Mouse (Mus musculus) heart, embryonic 12.5 days (tissue): Measurements from ENCODE around the gene Baz2a. TPM values are rescaled to one million over a fixed set of nuclear protein-coding genes. Genes with fewer than 3 reads are reported as not detected.
"Not testable (repeated sequence)": the region's sequence is repeated elsewhere in the genome, so short reads cannot be mapped to it uniquely, and the experiment has no call there.

Experiments used
- ATAC-seq: fragments of 200-750 bp; cut with Nextera tagmentation; 2 replicates; pipeline ENCODE4 v1.8.0; 2017; ENCODE audit warnings: moderate TSS enrichment, moderate library complexity; ENCODE audit not compliant: insufficient number of reproducible peaks, low FRiP score
- H3K27ac ChIP-seq: fragments of 300-500 bp; sonication (generic); 2 replicates; pipeline ENCODE4 v1.5.1; 2016; ENCODE audit warnings: mild to moderate bottlenecking, moderate library complexity; ENCODE audit not compliant: poor library complexity, severe bottlenecking
- H3K27me3 ChIP-seq: fragments of 300-500 bp; sonication (generic); replicated peaks from 2 replicates; pipeline ENCODE4 v1.6.1; 2016; ENCODE audit warnings: mild to moderate bottlenecking, moderate library complexity
- H3K36me3 ChIP-seq: fragments of 300-500 bp; sonication (generic); 2 replicates; pipeline ENCODE4 v1.6.1; 2016; ENCODE audit warnings: mild to moderate bottlenecking, moderate library complexity
- H3K4me1 ChIP-seq: fragments of 300-500 bp; sonication (generic); replicated peaks from 2 replicates; pipeline ENCODE4 v1.6.1; 2016; ENCODE audit warnings: mild to moderate bottlenecking
- H3K4me2 ChIP-seq: fragments of 300-500 bp; sonication (generic); 2 replicates; pipeline ENCODE4 v1.6.1; 2016; ENCODE audit warnings: mild to moderate bottlenecking, moderate library complexity
- H3K4me3 ChIP-seq: fragments of 300-500 bp; sonication (generic); 2 replicates; pipeline ENCODE4 v1.5.1; 2016; ENCODE audit warnings: mild to moderate bottlenecking
- H3K9ac ChIP-seq: fragments of 300-500 bp; sonication (generic); 2 replicates; pipeline ENCODE4 v1.6.1; 2016; ENCODE audit warnings: mild to moderate bottlenecking, moderate library complexity
- H3K9me3 ChIP-seq: fragments of 300-500 bp; sonication (generic); replicated peaks from 2 replicates; pipeline ENCODE4 v1.6.1; 2016; ENCODE audit warnings: mild to moderate bottlenecking, moderate library complexity
- WGBS: fragments of 180-500 bp; shearing (Covaris S2); methylation state at CpG from one replicate; pipeline ENCODE4 v1.1.7; 2016; 5-methylcytosine and 5-hydroxymethylcytosine counted together
- polyA plus RNA-seq: library from polyadenylated mRNA; unstranded; fragments of >200 nt; fragmentation: Nextera tagmentation; extraction: Ambion mirVana; gene quantifications from 2 replicates; pipeline ENCODE4 v1.2.1, GENCODE M21; 2016

The Baz2a gene
- polyA plus RNA-seq = 11.3 and 12.2 TPM in 2 replicates

DNA sequence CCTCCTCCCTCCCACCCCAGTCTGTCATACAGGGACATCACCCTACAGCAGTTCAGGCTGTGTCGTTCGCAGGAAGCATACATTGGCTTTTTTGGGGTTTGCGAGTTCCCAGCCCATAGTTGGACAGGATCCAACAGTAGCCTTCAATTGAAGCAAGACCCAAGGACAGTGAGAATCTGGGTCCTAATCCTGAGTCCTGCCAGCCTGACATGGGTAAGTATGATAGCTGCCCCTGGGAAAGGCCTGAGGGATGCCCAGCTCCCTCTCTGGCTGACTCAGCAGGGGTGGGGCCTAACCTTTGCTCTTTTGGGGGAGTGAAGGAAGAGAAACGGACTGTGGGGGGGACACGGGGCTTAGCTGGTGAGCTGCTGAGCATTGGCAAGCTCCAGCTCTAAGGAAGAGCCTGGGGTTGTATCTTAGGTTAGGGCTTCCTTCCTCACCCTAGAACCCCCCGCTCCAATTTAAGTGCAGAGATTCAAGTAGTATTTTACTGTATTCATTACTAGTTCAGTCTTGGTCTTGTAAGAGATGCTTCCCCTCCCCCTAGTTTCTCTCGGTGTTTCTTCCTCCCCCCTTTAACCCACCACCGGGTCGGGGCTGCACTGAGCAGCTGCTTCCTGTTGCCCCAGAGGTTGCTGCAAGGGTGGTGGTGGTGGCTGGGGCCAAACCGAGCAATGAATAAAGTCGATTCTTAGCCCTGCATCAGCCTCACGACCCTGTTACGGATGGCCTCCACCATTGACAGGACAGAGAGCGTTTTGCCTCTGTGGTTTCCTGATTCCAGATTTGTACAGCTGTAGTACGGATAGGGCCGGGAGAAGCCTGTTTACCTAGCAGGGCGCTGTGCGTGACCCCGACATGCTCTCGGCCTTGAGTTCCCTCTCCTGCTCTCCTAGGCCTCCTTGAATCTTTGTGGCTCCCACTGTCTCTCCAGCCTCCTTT is at the start of gene Baz2a:
Gene Baz2a (plus strand): TSS at position 14 of the 942 bp plus-strand sequence.
- H3K4me1 ChIP-seq = peaks cover 59% of the 10 kb centered on the region
- H3K36me3 ChIP-seq = peaks cover 33% of the 10 kb centered on the region
- ATAC-seq = peak; percentile 52
- peak within 1 kb of the TSS; percentile 97 for H3K4me2 ChIP-seq
- peak within 1 kb of the TSS; percentile 90 for H3K9ac ChIP-seq
- H3K9me3 ChIP-seq = no peaks in the 10 kb centered on the region
- peak within 1 kb of the TSS; percentile 73 for H3K4me3 ChIP-seq
- WGBS = under 1% methylated on average over 20 of the region's 20 CpGs
- peak within 1 kb of the TSS; percentile 98 for H3K27ac ChIP-seq
- no peaks in the 10 kb centered on the region for H3K27me3 ChIP-seq

- H3K9me3 ChIP-seq = no peaks in the 10 kb centered on the region
- H3K4me1 ChIP-seq = peaks cover 81% of the 10 kb centered on the region
- no peak for ATAC-seq
- no peak overlapping the region for H3K27ac ChIP-seq
- no peaks in the 10 kb centered on the region for H3K27me3 ChIP-seq
- peaks cover 85% of the 10 kb centered on the region for H3K36me3 ChIP-seq
- no peak overlapping the region for H3K4me3 ChIP-seq
- 0 out of 2 replicates have a peak overlapping the region, but pooled peaks have one; percentile 42 for H3K9ac ChIP-seq
- no peak overlapping the region for H3K4me2 ChIP-seq
- WGBS = 82% methylated on average over 4 of the region's 4 CpGs
Measured at GRCm38 (mm10) chr10:128041636-128042035, 49.7 kb upstream of the Baz2a start.

- peak overlapping the region; percentile 79 for H3K27ac ChIP-seq
- H3K4me2 ChIP-seq = no peak overlapping the region
- 0 out of 2 replicates have a peak overlapping the region, but pooled peaks have one; percentile 42 for H3K9ac ChIP-seq
- H3K36me3 ChIP-seq = peaks cover 92% of the 10 kb centered on the region
- WGBS = 83% methylated on average over 3 of the region's 3 CpGs
- H3K4me1 ChIP-seq = peaks cover 73% of the 10 kb centered on the region
- H3K9me3 ChIP-seq = no peaks in the 10 kb centered on the region
- H3K4me3 ChIP-seq = no peak overlapping the region
- ATAC-seq = no peak
- H3K27me3 ChIP-seq = no peaks in the 10 kb centered on the region
Measured at GRCm38 (mm10) chr10:128042466-128042865, 48.9 kb upstream of the Baz2a start.

DNA sequence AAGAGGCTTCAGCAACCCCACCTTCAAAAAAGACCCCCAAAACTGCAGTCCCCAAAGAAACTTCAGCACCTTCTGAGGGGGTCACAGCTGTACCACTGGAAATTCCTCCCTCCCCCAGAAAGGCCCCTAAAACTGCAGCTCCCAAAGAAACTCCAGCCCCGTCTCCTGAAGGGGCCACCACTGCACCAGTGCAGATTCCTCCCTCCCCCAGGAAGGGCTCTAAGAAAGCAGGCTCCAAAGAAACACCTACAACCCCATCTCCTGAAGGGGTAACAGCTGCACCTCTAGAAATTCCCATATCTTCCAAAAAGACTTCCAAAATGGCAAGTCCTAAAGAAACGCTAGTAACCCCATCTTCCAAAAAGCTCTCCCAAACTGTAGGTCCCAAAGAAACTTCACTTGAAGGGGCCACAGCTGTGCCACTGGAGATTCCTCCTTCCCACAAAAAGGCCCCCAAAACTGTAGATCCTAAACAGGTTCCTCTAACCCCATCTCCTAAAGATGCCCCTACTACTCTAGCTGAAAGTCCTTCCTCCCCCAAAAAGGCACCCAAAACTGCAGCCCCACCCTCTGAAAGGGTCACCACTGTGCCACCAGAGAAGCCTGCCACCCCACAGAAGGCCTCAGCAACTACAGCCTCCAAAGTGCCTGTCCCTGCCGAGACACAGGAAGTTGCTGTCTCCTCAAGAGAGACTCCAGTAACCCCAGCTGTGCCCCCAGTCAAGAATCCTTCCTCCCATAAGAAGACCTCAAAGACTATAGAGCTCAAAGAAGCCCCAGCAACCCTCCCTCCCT is 48.1 kb upstream of the Baz2a start:
- Histone ChIP-seq H3K36me3 (peaks cover 95% of the 10 kb centered on the region), H3K4me2 (peak overlapping the region; percentile 37), H3K27me3 (no peaks in the 10 kb centered on the region), H3K4me3 (peak overlapping the region; percentile 2; the same call in 1 of the 2 replicates), H3K27ac (peak overlapping the region; percentile 79), H3K9me3 (no peaks in the 10 kb centered on the region), H3K4me1 (peaks cover 68% of the 10 kb centered on the region), H3K9ac (peak overlapping the region; percentile 42)
- WGBS = 45% methylated on average over 3 of the region's 3 CpGs
- ATAC-seq = 0 out of 2 replicates have a peak, but pooled peaks have one; percentile 27

DNA sequence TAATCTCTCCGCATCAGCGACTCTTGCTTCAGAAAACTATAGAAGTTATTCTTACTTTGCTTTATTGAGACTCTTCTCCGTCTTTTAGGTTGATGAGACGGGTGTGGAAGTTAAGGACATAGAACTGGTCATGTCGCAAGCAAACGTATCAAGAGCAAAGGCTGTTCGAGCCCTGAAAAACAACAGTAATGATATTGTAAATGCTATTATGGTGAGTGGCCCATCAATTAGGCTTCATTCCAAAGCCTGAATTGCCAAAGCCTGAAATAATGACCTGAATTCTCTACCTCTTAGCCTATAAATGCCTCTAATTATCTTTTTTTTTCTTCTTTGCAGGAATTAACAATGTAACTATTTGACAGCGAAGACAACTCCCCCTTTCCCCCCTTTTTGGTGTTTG is 43.2 kb upstream of the Baz2a start:
- H3K27me3 ChIP-seq = no peaks in the 10 kb centered on the region
- 95% methylated on average over 8 of the region's 8 CpGs for WGBS
- H3K27ac ChIP-seq = no peak overlapping the region
- peaks cover 19% of the 10 kb centered on the region for H3K4me1 ChIP-seq
- no peak overlapping the region for H3K4me2 ChIP-seq
- H3K9me3 ChIP-seq = no peaks in the 10 kb centered on the region
- H3K36me3 ChIP-seq = peaks cover 82% of the 10 kb centered on the region
- no peak overlapping the region for H3K4me3 ChIP-seq
- H3K9ac ChIP-seq = no peak overlapping the region
- no peak for ATAC-seq

DNA sequence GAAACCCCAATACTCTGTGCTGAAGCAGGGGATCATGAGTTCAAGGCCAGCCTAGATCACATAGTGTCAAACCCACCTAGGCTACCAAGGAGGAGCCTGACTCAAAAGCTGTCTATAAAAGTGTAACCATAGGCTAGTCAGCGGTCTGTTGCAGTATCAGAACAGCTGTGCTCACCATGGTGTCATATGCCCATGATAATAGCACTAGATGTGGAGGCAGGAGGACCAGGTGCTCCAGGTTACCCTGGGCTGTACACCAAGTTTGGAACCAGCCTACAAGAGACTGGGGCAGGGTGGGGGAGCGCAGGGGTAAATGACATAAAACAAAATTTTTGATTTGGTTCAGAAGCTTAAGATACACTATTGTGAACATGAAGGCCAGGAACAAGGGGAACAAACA is 41.6 kb upstream of the Baz2a start:
- Histone ChIP-seq H3K4me1 (peaks cover 3% of the 10 kb centered on the region), H3K4me2 (no peak overlapping the region), H3K27me3 (no peaks in the 10 kb centered on the region), H3K27ac (no peak overlapping the region), H3K9me3 (no peaks in the 10 kb centered on the region), H3K9ac (no peak overlapping the region), H3K4me3 (no peak overlapping the region), H3K36me3 (peaks cover 66% of the 10 kb centered on the region)
- 95% methylated on average over 2 of the region's 2 CpGs for WGBS
- ATAC-seq = no peak

DNA sequence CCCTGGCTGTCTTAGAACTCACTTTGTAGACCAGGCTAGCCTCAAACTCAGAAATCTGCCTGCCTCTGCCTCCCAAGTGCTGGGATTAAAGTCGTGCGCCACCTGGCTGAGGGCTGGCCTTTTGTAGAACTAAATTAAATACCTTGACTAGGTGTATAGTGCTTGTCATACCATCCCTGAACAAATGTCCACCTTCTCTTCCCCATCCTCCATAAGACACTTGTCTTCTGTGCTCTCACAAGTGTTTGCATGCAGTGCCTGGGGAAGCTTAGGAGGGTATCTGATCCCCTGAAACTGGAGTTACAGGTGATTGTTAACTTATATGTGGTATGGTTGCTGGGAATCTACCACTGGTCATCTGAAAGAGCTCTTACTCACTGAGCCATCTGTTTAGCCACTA is 41.0 kb upstream of the Baz2a start:
- Histone ChIP-seq H3K4me2 (no peak overlapping the region), H3K4me3 (no peak overlapping the region), H3K9ac (no peak overlapping the region), H3K27ac (no peak overlapping the region), H3K4me1 (0 out of 2 replicates have a peak, but pooled peaks cover 4% of the 10 kb centered on the region), H3K27me3 (no peaks in the 10 kb centered on the region), H3K9me3 (no peaks in the 10 kb centered on the region), H3K36me3 (peaks cover 60% of the 10 kb centered on the region)
- WGBS = 81% methylated on average over 2 of the region's 2 CpGs
- no peak for ATAC-seq

DNA sequence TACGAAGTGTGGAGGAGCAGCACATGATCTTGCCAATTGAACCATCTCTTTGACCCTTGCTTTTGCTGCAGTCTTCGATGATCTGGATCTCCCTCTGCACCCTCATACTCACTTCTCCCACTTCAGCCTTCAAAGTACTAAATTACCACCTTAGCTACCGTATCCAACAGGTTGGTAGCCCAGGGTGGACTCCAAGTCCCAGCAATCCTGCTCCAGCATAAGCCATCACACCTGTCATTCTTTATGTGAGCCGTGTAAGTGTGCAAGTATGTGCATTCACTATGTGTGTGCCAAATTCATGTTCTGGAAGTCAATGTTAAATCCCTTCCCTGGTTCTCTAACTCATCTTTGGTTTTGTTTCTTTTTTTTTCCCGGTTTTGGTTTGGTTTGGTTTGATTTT is 39.8 kb upstream of the Baz2a start:
- H3K4me1 ChIP-seq = 0 out of 2 replicates have a peak, but pooled peaks cover 4% of the 10 kb centered on the region
- 92% methylated on average over 5 of the region's 5 CpGs for WGBS
- H3K27me3 ChIP-seq = no peaks in the 10 kb centered on the region
- H3K9ac ChIP-seq = no peak overlapping the region
- peaks cover 47% of the 10 kb centered on the region for H3K36me3 ChIP-seq
- H3K27ac ChIP-seq = no peak overlapping the region
- H3K4me2 ChIP-seq = no peak overlapping the region
- no peak overlapping the region for H3K4me3 ChIP-seq
- ATAC-seq = no peak
- H3K9me3 ChIP-seq = no peaks in the 10 kb centered on the region

DNA sequence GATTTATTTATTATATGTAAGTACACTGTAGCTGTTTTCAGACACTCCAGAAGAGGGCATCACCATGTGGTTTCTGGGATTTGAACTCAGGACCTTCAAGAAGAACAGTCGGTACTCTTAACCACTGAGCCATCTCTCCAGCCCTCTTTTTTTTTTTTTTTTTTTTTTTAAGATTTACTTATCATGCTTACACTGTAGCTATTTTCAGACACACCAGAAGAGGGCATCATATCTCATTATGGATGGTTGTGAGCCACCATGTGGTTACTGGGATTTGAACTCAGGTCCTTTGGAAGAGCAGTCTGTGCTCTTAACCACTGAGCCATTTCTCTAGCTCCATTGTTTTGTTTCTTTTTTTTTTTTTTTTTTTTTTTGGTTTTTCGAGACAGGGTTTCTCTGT is 39.2 kb upstream of the Baz2a start:
- H3K27me3 ChIP-seq, H3K9me3 ChIP-seq, H3K4me3 ChIP-seq, H3K4me2 ChIP-seq, H3K9ac ChIP-seq, H3K27ac ChIP-seq, ATAC-seq, H3K4me1 ChIP-seq: not testable (repeated sequence)
- peaks cover 43% of the 10 kb centered on the region for H3K36me3 ChIP-seq
- 95% methylated on average over 1 of the region's 2 CpGs for WGBS

- Histone ChIP-seq H3K9me3 (no peaks in the 10 kb centered on the region), H3K36me3 (peaks cover 35% of the 10 kb centered on the region), H3K27ac (no peak overlapping the region), H3K4me1 (peaks cover 11% of the 10 kb centered on the region), H3K4me3 (no peak overlapping the region), H3K4me2 (no peak overlapping the region), H3K27me3 (no peaks in the 10 kb centered on the region), H3K9ac (no peak overlapping the region)
- no peak for ATAC-seq
- 91% methylated on average over 8 of the region's 8 CpGs for WGBS
Measured at GRCm38 (mm10) chr10:128053001-128053400, 38.4 kb upstream of the Baz2a start.

DNA sequence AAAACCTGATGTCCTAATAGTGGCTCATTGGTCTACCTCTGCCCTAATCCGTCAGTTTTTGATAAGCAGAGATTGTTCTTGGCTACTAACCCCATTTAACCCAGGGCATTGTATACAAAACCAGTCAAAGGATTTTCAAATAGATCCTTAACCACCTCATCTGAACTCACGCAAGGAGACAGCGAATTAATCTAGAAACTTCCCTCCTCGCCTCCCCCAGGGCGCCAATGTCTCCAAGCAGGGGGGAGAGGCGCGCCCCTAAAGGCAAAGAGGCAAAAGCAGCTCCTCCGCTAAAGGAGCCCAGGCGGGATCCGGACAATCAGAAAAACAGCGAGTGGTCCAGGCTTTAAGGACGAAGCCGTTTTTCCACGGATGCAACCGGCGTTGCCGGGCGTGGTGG is 33.2 kb upstream of the Baz2a start:
- under 1% methylated on average over 18 of the region's 18 CpGs for WGBS
- H3K9me3 ChIP-seq = no peaks in the 10 kb centered on the region
- peak overlapping the region; percentile 78 for H3K4me2 ChIP-seq
- H3K27ac ChIP-seq = peak overlapping the region; percentile 99
- no peaks in the 10 kb centered on the region for H3K27me3 ChIP-seq
- H3K4me1 ChIP-seq = peaks cover 29% of the 10 kb centered on the region
- H3K9ac ChIP-seq = peak overlapping the region; percentile 95
- peak overlapping the region; percentile 95 for H3K4me3 ChIP-seq
- no peak for ATAC-seq
- H3K36me3 ChIP-seq = peaks cover 12% of the 10 kb centered on the region; the same call in 1 of the 2 replicates
